Mouse (Mus musculus): ENCODE measurements around the gene Xpo6. TPM values are rescaled to one million over a fixed set of nuclear protein-coding genes. Genes with fewer than 3 reads are reported as not detected.

Gene Xpo6
- polyA plus RNA-seq, 1 experiment from 2014 or later: 60.8 TPM

DNA sequence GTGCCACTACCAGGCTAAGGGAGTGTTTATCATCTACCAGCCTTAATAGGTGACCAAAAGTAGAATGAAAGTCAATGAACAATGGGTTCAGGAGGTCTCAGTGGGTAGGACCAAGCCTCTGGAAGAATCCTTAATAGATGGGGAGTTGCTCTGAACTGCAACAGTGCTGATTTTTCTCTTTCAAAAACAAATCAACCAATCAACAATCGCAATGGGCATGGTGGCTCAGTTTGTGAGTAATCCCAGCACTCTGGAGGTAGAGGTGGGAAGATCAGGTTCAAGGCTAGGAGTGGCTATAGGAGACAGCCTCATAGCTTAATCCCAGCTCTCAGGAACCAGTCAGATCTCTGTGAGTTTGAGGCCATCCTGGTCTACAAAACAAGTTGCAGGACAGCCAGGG lies 18.0 kb upstream of the Xpo6 start:
- no peak for DNase-seq (ENCODE audit: low spot score)
- Histone ChIP-seq H3K4me1 (ENCODE audit: control insufficient read depth, insufficient read depth, low read length) (no peaks in the 10 kb centered on the region), H3K9ac (replicated peaks; ENCODE audit: low read length) (no peak overlapping the region), H3K27ac (replicated peaks; ENCODE audit: low read depth, low read length) (no peak overlapping the region), H3K4me2 (ENCODE audit: low read depth, low read length) (no peak overlapping the region), H3K9me3 (replicated peaks; ENCODE audit: control insufficient read depth, low read length) (no peaks in the 10 kb centered on the region), H3K4me3 (ENCODE audit: low read depth, low read length) (no peak overlapping the region), H3K36me3 (replicated peaks; ENCODE audit: control insufficient read depth, insufficient read depth, low read depth, low read length) (no peaks in the 10 kb centered on the region), H3K27me3 (ENCODE audit: control insufficient read depth, insufficient read depth, low read length) (no peaks in the 10 kb centered on the region)
- no peak for ATAC-seq (replicated peaks; ENCODE audit: insufficient number of reproducible peaks, low FRiP score, low TSS enrichment, low read depth)
- WGBS: 71% methylated on average over 1 of the region's 1 CpGs

DNA sequence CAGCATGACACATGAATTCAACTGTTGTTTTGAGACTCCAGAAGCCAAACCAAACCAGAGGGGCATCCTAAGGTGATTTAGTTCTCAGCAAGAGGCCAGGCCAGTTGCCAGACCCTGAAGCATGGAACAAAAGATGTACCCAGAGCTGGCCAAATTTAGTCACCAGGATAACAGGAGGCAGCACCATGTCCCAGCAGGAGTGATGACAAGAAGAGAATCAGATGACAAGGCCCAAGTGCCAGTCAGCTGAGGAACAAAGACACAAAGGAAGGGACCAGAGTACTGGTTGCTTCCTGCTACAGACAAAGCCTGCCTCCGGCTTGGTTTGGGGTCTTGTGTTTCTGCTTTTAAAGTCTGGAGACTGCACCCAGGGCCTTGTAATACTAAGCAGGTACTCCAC lies 16.6 kb upstream of the Xpo6 start:
- Histone ChIP-seq H3K9me3 (replicated peaks; ENCODE audit: control insufficient read depth, low read length) (no peaks in the 10 kb centered on the region), H3K27me3 (ENCODE audit: control insufficient read depth, insufficient read depth, low read length) (no peaks in the 10 kb centered on the region), H3K27ac (replicated peaks; ENCODE audit: low read depth, low read length) (no peak overlapping the region), H3K4me3 (ENCODE audit: low read depth, low read length) (no peak overlapping the region), H3K4me2 (ENCODE audit: low read depth, low read length) (no peak overlapping the region), H3K4me1 (ENCODE audit: control insufficient read depth, insufficient read depth, low read length) (no peaks in the 10 kb centered on the region), H3K9ac (replicated peaks; ENCODE audit: low read length) (no peak overlapping the region), H3K36me3 (replicated peaks; ENCODE audit: control insufficient read depth, insufficient read depth, low read depth, low read length) (no peaks in the 10 kb centered on the region)
- DNase-seq (ENCODE audit: low spot score): no peak
- no peak for ATAC-seq (replicated peaks; ENCODE audit: insufficient number of reproducible peaks, low FRiP score, low TSS enrichment, low read depth)
- WGBS: 33% methylated on average over 1 of the region's 1 CpGs

DNA sequence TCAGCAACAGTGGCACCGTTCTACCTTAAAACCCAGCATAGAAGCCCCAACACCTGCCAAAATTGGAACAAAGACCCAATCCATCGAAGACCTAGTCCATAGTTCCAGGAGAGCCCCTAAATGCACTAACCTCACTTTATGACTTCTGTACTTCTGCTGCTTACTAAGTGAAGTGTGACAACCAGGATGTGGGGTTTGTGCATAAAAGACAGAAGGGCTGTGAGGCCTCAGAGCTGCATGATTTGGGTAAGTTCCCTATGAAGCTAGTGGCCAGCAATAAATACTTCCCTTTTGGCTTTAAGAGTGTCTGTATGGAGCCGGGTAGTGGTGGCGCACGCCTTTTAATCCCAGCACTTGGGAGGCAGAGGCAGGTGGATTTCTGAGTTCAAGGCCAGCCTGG lies 10.6 kb upstream of the Xpo6 start:
- Histone ChIP-seq H3K4me3 (ENCODE audit: low read depth, low read length) (no peak overlapping the region), H3K9me3 (replicated peaks; ENCODE audit: control insufficient read depth, low read length) (no peaks in the 10 kb centered on the region), H3K4me2 (ENCODE audit: low read depth, low read length) (no peak overlapping the region), H3K36me3 (replicated peaks; ENCODE audit: control insufficient read depth, insufficient read depth, low read depth, low read length) (no peaks in the 10 kb centered on the region), H3K9ac (replicated peaks; ENCODE audit: low read length) (no peak overlapping the region), H3K27me3 (ENCODE audit: control insufficient read depth, insufficient read depth, low read length) (no peaks in the 10 kb centered on the region), H3K27ac (replicated peaks; ENCODE audit: low read depth, low read length) (no peak overlapping the region), H3K4me1 (ENCODE audit: control insufficient read depth, insufficient read depth, low read length) (no peaks in the 10 kb centered on the region)
- DNase-seq (ENCODE audit: low spot score) (no peak), ATAC-seq (replicated peaks; ENCODE audit: insufficient number of reproducible peaks, low FRiP score, low TSS enrichment, low read depth) (no peak)
- 87% methylated on average over 5 of the region's 5 CpGs for WGBS

DNA sequence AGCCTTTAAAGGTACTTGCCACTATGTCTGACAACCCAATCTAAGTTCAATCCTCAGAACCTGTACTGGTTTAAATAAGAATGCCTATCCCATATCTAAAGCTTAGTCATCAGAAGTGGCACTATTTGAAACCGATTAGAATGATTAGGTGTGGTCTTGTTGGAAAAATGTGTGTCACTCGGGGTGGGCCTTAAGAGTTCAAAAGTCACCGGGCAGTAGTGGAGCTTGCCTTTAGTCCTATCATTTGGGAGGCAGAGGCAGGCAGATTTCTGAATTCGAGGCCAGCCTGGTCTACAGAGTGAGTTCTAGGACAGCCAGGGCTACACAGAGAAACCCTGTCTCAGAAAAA lies 670 bp upstream of the Xpo6 start:
- H3K27ac ChIP-seq (replicated peaks; ENCODE audit: low read depth, low read length): no peak overlapping the region
- H3K4me2 ChIP-seq (ENCODE audit: low read depth, low read length): no peak overlapping the region; the same call in 1 of the 2 replicates
- no peaks in the 10 kb centered on the region for H3K36me3 ChIP-seq (replicated peaks; ENCODE audit: control insufficient read depth, insufficient read depth, low read depth, low read length)
- H3K4me1 ChIP-seq (ENCODE audit: control insufficient read depth, insufficient read depth, low read length): no peaks in the 10 kb centered on the region
- H3K27me3 ChIP-seq (ENCODE audit: control insufficient read depth, insufficient read depth, low read length): no peaks in the 10 kb centered on the region
- no peak for DNase-seq (ENCODE audit: low spot score)
- H3K4me3 ChIP-seq (ENCODE audit: low read depth, low read length): peak overlapping the region; percentile 95; the same call in 1 of the 2 replicates
- H3K9ac ChIP-seq (replicated peaks; ENCODE audit: low read length): no peak overlapping the region
- no peaks in the 10 kb centered on the region for H3K9me3 ChIP-seq (replicated peaks; ENCODE audit: control insufficient read depth, low read length)
- no peak for ATAC-seq (replicated peaks; ENCODE audit: insufficient number of reproducible peaks, low FRiP score, low TSS enrichment, low read depth)
- WGBS: 96% methylated on average over 4 of the region's 4 CpGs

DNA sequence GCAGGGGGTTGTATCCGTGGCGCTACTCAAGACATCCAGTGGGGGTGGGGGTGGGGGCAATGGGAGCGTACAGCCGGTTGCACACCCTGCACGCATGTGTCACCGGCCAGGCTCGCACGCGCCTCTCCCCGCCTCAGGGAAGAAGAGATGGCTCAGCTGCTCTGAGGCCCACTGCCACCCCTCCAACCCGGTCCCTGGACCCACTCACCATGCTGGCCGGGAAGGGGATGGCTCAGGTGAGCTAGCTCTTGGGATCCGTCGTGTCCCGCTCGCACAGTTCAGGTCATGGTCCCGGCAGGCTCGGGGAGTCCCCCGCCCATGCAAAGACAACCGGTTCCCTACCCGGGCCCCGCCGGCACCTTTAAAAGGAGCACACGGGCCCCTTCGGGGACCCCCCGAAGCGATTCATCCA lies 604 bp downstream of the Xpo6 start:
- H3K4me1 ChIP-seq (ENCODE audit: control insufficient read depth, insufficient read depth, low read length): no peaks in the 10 kb centered on the region
- peak overlapping the region; percentile 95 for H3K4me3 ChIP-seq (ENCODE audit: low read depth, low read length)
- DNase-seq (ENCODE audit: low spot score) (peak; percentile 51), ATAC-seq (replicated peaks; ENCODE audit: insufficient number of reproducible peaks, low FRiP score, low TSS enrichment, low read depth) (peak; percentile 39)
- no peaks in the 10 kb centered on the region for H3K9me3 ChIP-seq (replicated peaks; ENCODE audit: control insufficient read depth, low read length)
- H3K27me3 ChIP-seq (ENCODE audit: control insufficient read depth, insufficient read depth, low read length): no peaks in the 10 kb centered on the region
- peak overlapping the region; percentile 73; the same call in 1 of the 2 replicates for H3K27ac ChIP-seq (replicated peaks; ENCODE audit: low read depth, low read length)
- peak overlapping the region; percentile 85 for H3K4me2 ChIP-seq (ENCODE audit: low read depth, low read length)
- under 1% methylated on average over 23 of the region's 27 CpGs for WGBS
- H3K9ac ChIP-seq (replicated peaks; ENCODE audit: low read length): peak overlapping the region; percentile 94
- no peaks in the 10 kb centered on the region for H3K36me3 ChIP-seq (replicated peaks; ENCODE audit: control insufficient read depth, insufficient read depth, low read depth, low read length)

DNA sequence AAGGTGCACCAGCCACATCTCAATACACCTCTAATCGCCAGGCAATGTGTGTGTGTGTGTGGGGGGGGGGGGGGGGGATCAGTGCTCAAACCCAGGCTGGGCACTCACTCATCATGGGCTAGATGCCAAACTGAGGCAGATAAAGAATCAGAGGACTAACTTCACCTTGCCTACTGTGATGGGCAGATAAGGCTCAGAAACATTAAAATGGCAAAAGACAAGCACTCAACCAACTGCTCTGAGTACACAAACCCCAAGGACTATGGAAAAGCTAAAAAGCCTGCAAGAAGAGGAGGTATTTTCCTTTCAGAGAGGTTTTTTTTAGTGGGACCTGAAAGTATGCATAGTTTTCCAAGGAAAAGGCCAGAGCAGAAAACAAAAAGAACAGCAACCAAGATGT lies 1.4 kb downstream of the Xpo6 start:
- H3K27me3 ChIP-seq (ENCODE audit: control insufficient read depth, insufficient read depth, low read length): no peaks in the 10 kb centered on the region
- ATAC-seq (replicated peaks; ENCODE audit: insufficient number of reproducible peaks, low FRiP score, low TSS enrichment, low read depth): no peak
- 31% methylated on average over 1 of the region's 1 CpGs for WGBS
- peak overlapping the region; percentile 94; the same call in 1 of the 2 replicates for H3K9ac ChIP-seq (replicated peaks; ENCODE audit: low read length)
- no peaks in the 10 kb centered on the region for H3K9me3 ChIP-seq (replicated peaks; ENCODE audit: control insufficient read depth, low read length)
- H3K36me3 ChIP-seq (replicated peaks; ENCODE audit: control insufficient read depth, insufficient read depth, low read depth, low read length): no peaks in the 10 kb centered on the region
- peak overlapping the region; percentile 95 for H3K4me3 ChIP-seq (ENCODE audit: low read depth, low read length)
- H3K4me1 ChIP-seq (ENCODE audit: control insufficient read depth, insufficient read depth, low read length): no peaks in the 10 kb centered on the region
- H3K4me2 ChIP-seq (ENCODE audit: low read depth, low read length): peak overlapping the region; percentile 85
- no peak for DNase-seq (ENCODE audit: low spot score)
- H3K27ac ChIP-seq (replicated peaks; ENCODE audit: low read depth, low read length): no peak overlapping the region

DNA sequence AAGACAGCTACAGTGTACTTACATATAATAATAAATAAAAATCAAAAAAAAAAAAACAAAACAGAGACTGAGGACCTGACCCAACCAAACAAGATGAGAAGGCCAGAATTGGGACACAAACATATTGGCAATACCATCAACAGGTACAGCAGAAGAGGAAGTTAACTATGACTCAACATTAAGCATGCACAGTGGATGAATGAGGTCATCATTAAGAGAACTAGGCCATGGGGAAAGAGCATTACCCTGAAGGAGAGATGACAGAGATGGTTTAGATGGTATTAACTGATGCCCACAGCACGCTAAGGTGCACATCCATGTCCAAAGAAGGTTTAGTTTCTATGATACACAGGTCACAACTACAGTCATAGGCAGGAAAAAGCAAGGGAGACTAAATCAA lies 6.1 kb downstream of the Xpo6 start:
- Histone ChIP-seq H3K9ac (replicated peaks; ENCODE audit: low read length) (no peak overlapping the region), H3K4me2 (ENCODE audit: low read depth, low read length) (no peak overlapping the region), H3K9me3 (replicated peaks; ENCODE audit: control insufficient read depth, low read length) (no peaks in the 10 kb centered on the region), H3K4me3 (ENCODE audit: low read depth, low read length) (no peak overlapping the region), H3K27ac (replicated peaks; ENCODE audit: low read depth, low read length) (no peak overlapping the region), H3K36me3 (replicated peaks; ENCODE audit: control insufficient read depth, insufficient read depth, low read depth, low read length) (no peaks in the 10 kb centered on the region), H3K4me1 (ENCODE audit: control insufficient read depth, insufficient read depth, low read length) (no peaks in the 10 kb centered on the region), H3K27me3 (ENCODE audit: control insufficient read depth, insufficient read depth, low read length) (no peaks in the 10 kb centered on the region)
- ATAC-seq (replicated peaks; ENCODE audit: insufficient number of reproducible peaks, low FRiP score, low TSS enrichment, low read depth) (no peak), DNase-seq (ENCODE audit: low spot score) (no peak)
- WGBS: 97% methylated on average over 1 of the region's 1 CpGs

DNA sequence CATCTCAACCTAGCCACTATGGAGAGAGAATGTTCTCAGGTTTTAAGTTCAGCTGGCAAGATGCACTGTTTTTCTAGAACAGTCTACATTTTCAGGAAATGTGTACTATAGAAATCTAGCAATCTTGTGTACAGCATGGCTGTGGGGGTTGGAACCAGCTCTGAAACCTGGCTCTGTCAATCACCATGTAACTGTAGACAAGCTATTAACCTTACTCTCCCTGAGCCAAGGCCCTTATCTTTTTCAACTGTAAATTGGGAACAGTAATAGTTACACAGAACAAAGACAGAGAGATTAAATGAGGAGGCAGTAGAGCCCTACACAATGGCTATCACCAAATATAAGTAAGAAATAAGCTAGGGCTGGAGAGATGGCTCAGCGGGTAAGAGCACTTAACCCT lies 8.8 kb downstream of the Xpo6 start:
- H3K27me3 ChIP-seq (ENCODE audit: control insufficient read depth, insufficient read depth, low read length): no peaks in the 10 kb centered on the region
- H3K36me3 ChIP-seq (replicated peaks; ENCODE audit: control insufficient read depth, insufficient read depth, low read depth, low read length): no peaks in the 10 kb centered on the region
- H3K9ac ChIP-seq (replicated peaks; ENCODE audit: low read length): no peak overlapping the region
- DNase-seq (ENCODE audit: low spot score) (no peak), ATAC-seq (replicated peaks; ENCODE audit: insufficient number of reproducible peaks, low FRiP score, low TSS enrichment, low read depth) (no peak)
- no peaks in the 10 kb centered on the region for H3K4me1 ChIP-seq (ENCODE audit: control insufficient read depth, insufficient read depth, low read length)
- 85% methylated on average over 1 of the region's 1 CpGs for WGBS
- H3K9me3 ChIP-seq (replicated peaks; ENCODE audit: control insufficient read depth, low read length): no peaks in the 10 kb centered on the region
- no peak overlapping the region for H3K27ac ChIP-seq (replicated peaks; ENCODE audit: low read depth, low read length)
- no peak overlapping the region for H3K4me2 ChIP-seq (ENCODE audit: low read depth, low read length)
- H3K4me3 ChIP-seq (ENCODE audit: low read depth, low read length): no peak overlapping the region
